Mouse (Mus musculus) CH12.LX (cell line): ENCODE data around the gene Nyap1. TPM values are rescaled to one million over a fixed set of nuclear protein-coding genes. Genes with fewer than 3 reads are reported as not detected.

ENCODE experiments used
- DNase-seq: peaks from one replicate; pipeline ENCODE4 v3.0.0-alpha.2; 2013; ENCODE audit errors: extremely low read depth
- H3K27ac ChIP-seq: 2 replicates; pipeline ENCODE4 v1.5.1; 2012; ENCODE audit warnings: low read depth, mild to moderate bottlenecking, control low read depth, moderate library complexity; ENCODE audit not compliant: insufficient read depth
- H3K27me3 ChIP-seq: replicated peaks from 2 replicates; pipeline ENCODE3; 2012; ENCODE audit warnings: inconsistent platforms
- H3K36me3 ChIP-seq, 2 experiments: replicated peaks in 1 of 2; 2 replicates each; pipeline versions ENCODE3 to v1.6.1; 2012; ENCODE audit warnings: inconsistent platforms in 1 of 2, low read length in 1 of 2, mild to moderate bottlenecking in 1 of 2, mixed read lengths in 1 of 2, moderate library complexity in 1 of 2; ENCODE audit not compliant: control insufficient read depth in 1 of 2, insufficient read depth in 1 of 2
- H3K4me1 ChIP-seq, 2 experiments: 2 replicates each; pipeline ENCODE4 v1.6.1; 2012; ENCODE audit warnings: inconsistent platforms in 1 of 2, moderate library complexity in 1 of 2; ENCODE audit not compliant: insufficient read depth in 2 of 2, control insufficient read depth in 1 of 2
- H3K4me2 ChIP-seq: 2 replicates; pipeline ENCODE4 v1.6.1; 2012; ENCODE audit warnings: low read depth, mild to moderate bottlenecking, control low read depth; ENCODE audit not compliant: poor library complexity, insufficient read depth, severe bottlenecking
- H3K4me3 ChIP-seq, 3 experiments: fragments of 150-350 bp in 1 of 3; sonication (generic) in 1 of 3; replicated peaks in 1 of 3; 2 replicates each; pipeline versions ENCODE3 to v1.5.1; 2011 to 2012; ENCODE audit warnings: low read depth in 2 of 3, low read length in 2 of 3, mild to moderate bottlenecking in 2 of 3, moderate library complexity in 2 of 3, control low read depth in 1 of 3, improper control_type of control experiment in 1 of 3, inconsistent platforms in 1 of 3, mixed read lengths in 1 of 3; ENCODE audit not compliant: poor library complexity in 1 of 3
- H3K79me2 ChIP-seq: replicated peaks from 2 replicates; pipeline ENCODE4 v1.6.1; 2012; ENCODE audit warnings: mild to moderate bottlenecking, moderate library complexity; ENCODE audit not compliant: control insufficient read depth, poor library complexity, insufficient read depth, severe bottlenecking; ENCODE audit errors: extremely low read depth
- H3K9ac ChIP-seq: 2 replicates; pipeline ENCODE4 v1.6.1; 2012; ENCODE audit warnings: low read depth, mild to moderate bottlenecking, control low read depth, moderate library complexity; ENCODE audit not compliant: insufficient read depth
- H3K9me3 ChIP-seq: replicated peaks from 2 replicates; pipeline ENCODE3; 2012; ENCODE audit warnings: low read length, inconsistent platforms, mixed read lengths
- CHD1 ChIP-seq: IDR thresholded peaks from 2 replicates; pipeline ENCODE4 v1.6.1; 2012; ENCODE audit warnings: low read depth, low read length, improper control_type of control experiment, inconsistent platforms
- E2F4 ChIP-seq: IDR thresholded peaks from 2 replicates; pipeline ENCODE4 v1.6.1; 2011; ENCODE audit warnings: low read depth, low read length, improper control_type of control experiment; ENCODE audit not compliant: insufficient replicate concordance
- ELF1 ChIP-seq: IDR thresholded peaks from 2 replicates; pipeline ENCODE4 v1.6.1; 2014; ENCODE audit warnings: low read depth, mild to moderate bottlenecking, inconsistent platforms, low read length, improper control_type of control experiment
- HCFC1 ChIP-seq: IDR thresholded peaks from 2 replicates; pipeline ENCODE4 v1.6.1; 2012; ENCODE audit warnings: low read depth, mild to moderate bottlenecking, inconsistent platforms, low read length, improper control_type of control experiment
- JUND ChIP-seq: conservative IDR thresholded peaks from 2 replicates; pipeline ENCODE4 v1.6.1; 2011; ENCODE audit warnings: low read depth, low read length, improper control_type of control experiment
- KAT2A ChIP-seq: IDR thresholded peaks from 2 replicates; pipeline ENCODE4 v1.6.1; 2012; ENCODE audit warnings: low read length, improper control_type of control experiment, inconsistent platforms; ENCODE audit not compliant: insufficient replicate concordance
- MAFK ChIP-seq: IDR thresholded peaks from 2 replicates; pipeline ENCODE4 v1.6.1; 2011; ENCODE audit warnings: low read length, improper control_type of control experiment; ENCODE audit not compliant: insufficient replicate concordance
- MAZ ChIP-seq: IDR thresholded peaks from 2 replicates; pipeline ENCODE4 v1.6.1; 2012; ENCODE audit warnings: low read depth, mild to moderate bottlenecking, inconsistent platforms, low read length, improper control_type of control experiment, moderate library complexity
- MEF2A ChIP-seq: IDR thresholded peaks from 2 replicates; pipeline ENCODE4 v1.6.1; 2014; ENCODE audit warnings: low read depth, mild to moderate bottlenecking, inconsistent platforms, low read length, improper control_type of control experiment, borderline replicate concordance
- MXI1 ChIP-seq: IDR thresholded peaks from 2 replicates; pipeline ENCODE4 v1.6.1; 2011; ENCODE audit warnings: mild to moderate bottlenecking, low read depth, low read length, improper control_type of control experiment
- NELFE ChIP-seq: IDR thresholded peaks from 2 replicates; pipeline ENCODE4 v1.6.1; 2011; ENCODE audit warnings: low read depth, low read length, improper control_type of control experiment
- NRF1 ChIP-seq: IDR thresholded peaks from 2 replicates; pipeline ENCODE4 v1.6.1; 2014; ENCODE audit warnings: low read depth, mild to moderate bottlenecking, inconsistent platforms, low read length, improper control_type of control experiment, moderate library complexity
- RAD21 ChIP-seq: IDR thresholded peaks from 2 replicates; pipeline ENCODE4 v1.6.1; 2011; ENCODE audit warnings: low read depth, mild to moderate bottlenecking, low read length, improper control_type of control experiment, moderate library complexity
- RCOR1 ChIP-seq: conservative IDR thresholded peaks from 2 replicates; pipeline ENCODE4 v1.6.1; 2012; ENCODE audit warnings: low read depth, mild to moderate bottlenecking, inconsistent platforms, low read length, improper control_type of control experiment
- SIN3A ChIP-seq: IDR thresholded peaks from 2 replicates; pipeline ENCODE4 v1.6.1; 2012; ENCODE audit warnings: low read length, improper control_type of control experiment, inconsistent platforms
- TBP ChIP-seq: conservative IDR thresholded peaks from 2 replicates; pipeline ENCODE4 v1.6.1; 2011; ENCODE audit warnings: low read depth, low read length, improper control_type of control experiment
- TCF12 ChIP-seq: IDR thresholded peaks from 2 replicates; pipeline ENCODE4 v1.6.1; 2014; ENCODE audit warnings: low read depth, mild to moderate bottlenecking, inconsistent platforms, low read length, improper control_type of control experiment
- USF1 ChIP-seq: IDR thresholded peaks from 2 replicates; pipeline ENCODE4 v1.6.1; 2014; ENCODE audit warnings: low read depth, mild to moderate bottlenecking, inconsistent platforms, low read length, improper control_type of control experiment
- ZKSCAN1 ChIP-seq: IDR thresholded peaks from 2 replicates; pipeline ENCODE4 v1.6.1; 2012; ENCODE audit warnings: low read depth, inconsistent platforms, low read length, improper control_type of control experiment, borderline replicate concordance
- ZMIZ1 ChIP-seq: IDR thresholded peaks from 2 replicates; pipeline ENCODE4 v1.6.1; 2012; ENCODE audit warnings: low read depth, mild to moderate bottlenecking, inconsistent platforms, low read length, improper control_type of control experiment
- dilution Hi-C: fragments of 300-500 bp; cut with MboI; formaldehyde crosslinking; loops from 2 replicates; pipeline ENCODE4 v1.14.3; 2020; ENCODE audit warnings: low sequenced_read_pairs; ENCODE audit not compliant: extremely low pct_unique_long_range_greater_than_20kb, extremely low pct_ligation_motif_present
- in situ Hi-C: fragments of 300-500 bp; cut with MboI; formaldehyde crosslinking; loops from 3 replicates; pipeline ENCODE4 v1.14.3; 2019; ENCODE audit warnings: low sequenced_read_pairs, low pct_ligation_motif_present, low pct_unique_long_range_greater_than_20kb, mixed read lengths
- polyA plus RNA-seq: library from polyadenylated mRNA; unstranded; fragments of >175 nt; gene quantifications from 2 replicates; pipeline ENCODE4 v1.2.1, GENCODE M21; 2012; ENCODE audit warnings: low read depth; ENCODE audit not compliant: insufficient read length
- total RNA-seq, 2 experiments: library from RNA; depleted of rRNA; stranded (reverse); fragments of 300-350 nt in 1 of 2; fragments of >200 nt in 1 of 2; gene quantifications; 2 replicates each; pipeline ENCODE4 v1.2.3; 2012 to 2014

Gene Nyap1
- total and polyA plus RNA-seq, 3 experiments = 0.28 to 1.4 (median 0.43) TPM

DNA sequence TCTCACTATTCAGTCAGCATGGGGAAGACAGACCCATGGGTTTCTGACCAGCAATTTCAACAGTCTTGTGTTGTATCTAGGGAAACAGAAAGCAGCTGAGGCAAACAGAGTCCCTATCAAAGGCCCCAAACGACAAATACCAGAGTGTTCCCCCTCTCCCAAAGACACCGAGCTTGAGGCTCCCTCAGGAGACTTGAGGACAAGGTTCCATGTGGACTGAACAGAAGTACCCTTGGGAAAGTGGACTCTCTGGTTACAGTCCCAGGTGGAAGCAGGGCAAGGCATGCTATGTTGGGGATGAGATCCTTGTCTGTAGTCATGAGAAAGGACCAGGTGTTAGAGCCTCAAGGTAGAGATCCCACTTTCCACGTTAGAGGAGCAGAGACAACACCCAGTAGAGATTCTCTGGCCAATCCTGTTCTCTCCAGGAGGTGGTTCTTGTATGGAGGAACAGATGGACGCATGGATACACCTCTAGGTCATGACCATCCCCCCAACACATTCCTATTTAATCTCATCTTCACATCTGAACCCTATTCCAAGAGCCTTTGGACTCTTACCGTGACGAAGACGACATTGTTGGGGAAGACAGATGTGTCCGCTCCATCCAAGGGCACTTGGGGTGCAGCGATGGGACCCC lies 42.6 kb upstream of the Nyap1 start:
- Histone ChIP-seq H3K79me2 (peaks cover 39% of the 10 kb centered on the region), H3K9ac (peak overlapping the region; percentile 99; the same call in 1 of the 2 replicates), H3K27me3 (no peaks in the 10 kb centered on the region), H3K4me3 (peak overlapping the region in 2 of 3 experiments; percentile 67 to 76), H3K27ac (no peak overlapping the region), H3K36me3 (peaks cover 35 to 55% of the 10 kb centered on the region in 2 experiments), H3K9me3 (peaks cover 2% of the 10 kb centered on the region), H3K4me1 (peaks cover 19 to 59% of the 10 kb centered on the region in 2 experiments), H3K4me2 (peak overlapping the region; percentile 61)
- in situ Hi-C loops = no loop called here
- dilution Hi-C loops = no loop called here
- no peak for TF ChIP-seq MAZ
- TF ChIP-seq RAD21 = no peak
- TF ChIP-seq HCFC1 = no peak
- no peak for TF ChIP-seq RCOR1
- TF ChIP-seq SIN3A = no peak
- TF ChIP-seq MAFK = no peak
- TF ChIP-seq KAT2A = no peak
- TF ChIP-seq NRF1 = no peak
- TF ChIP-seq JUND = no peak
- no peak for TF ChIP-seq NELFE
- no peak for TF ChIP-seq USF1
- no peak for TF ChIP-seq ELF1
- no peak for TF ChIP-seq ZMIZ1
- no peak for TF ChIP-seq TCF12
- no peak for TF ChIP-seq CHD1
- TF ChIP-seq MXI1 = no peak
- TF ChIP-seq ZKSCAN1 = no peak
- TF ChIP-seq TBP = no peak
- no peak for TF ChIP-seq MEF2A
- no peak for TF ChIP-seq E2F4
- DNase-seq = no peak
